Mouse (Mus musculus): ENCODE measurements around the gene Ddx27.

Ddx27 gene

GRCm38 (mm10) chr2:167028553-167028952, 13.6 kb downstream of the Ddx27 start:
- no peak for DNase-seq (ENCODE audit: low spot score in 2 of 2)

DNA sequence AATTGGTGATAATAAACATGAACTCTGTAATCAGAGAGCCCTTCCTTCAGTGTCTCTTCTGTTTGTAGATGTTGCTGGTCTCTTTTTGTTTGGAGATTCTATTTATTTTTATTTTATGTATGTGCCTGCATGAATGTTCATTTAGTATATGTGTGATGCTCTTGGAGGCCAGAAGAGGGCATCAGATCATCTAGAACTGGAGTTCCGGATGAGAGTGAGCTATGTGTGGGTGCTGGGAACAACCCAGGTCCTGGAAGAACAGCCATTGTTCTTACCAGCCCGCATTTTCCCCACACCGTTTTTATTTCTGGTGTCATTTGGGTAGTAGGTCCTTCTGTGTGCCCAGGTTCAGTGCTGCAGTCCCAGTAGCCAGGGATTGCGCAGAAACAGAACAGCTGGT, 15.5 kb downstream of the Ddx27 start:
- no peak for DNase-seq (ENCODE audit: low spot score in 2 of 2)

DNA sequence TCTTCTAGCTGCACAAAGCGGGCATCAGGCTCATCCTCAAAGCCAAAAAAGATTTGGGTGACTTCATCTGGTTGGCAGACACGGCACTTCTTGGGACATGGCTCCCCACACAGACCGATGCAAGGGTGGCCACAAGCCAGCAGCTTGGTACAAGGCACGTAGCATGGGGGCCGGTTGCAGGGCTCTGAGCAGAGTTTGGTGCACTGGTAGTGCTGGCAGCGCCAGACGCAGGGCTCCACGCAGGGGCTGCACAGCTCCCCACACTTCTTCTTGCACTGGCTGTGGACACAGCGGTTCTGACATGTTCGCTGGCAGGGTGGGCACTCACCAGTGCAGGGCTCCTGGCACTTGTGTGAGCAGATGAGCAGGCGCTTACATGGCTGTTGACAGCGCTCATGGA, 22.7 kb downstream of the Ddx27 start:
- no peak for DNase-seq (ENCODE audit: low spot score in 2 of 2)

DNA sequence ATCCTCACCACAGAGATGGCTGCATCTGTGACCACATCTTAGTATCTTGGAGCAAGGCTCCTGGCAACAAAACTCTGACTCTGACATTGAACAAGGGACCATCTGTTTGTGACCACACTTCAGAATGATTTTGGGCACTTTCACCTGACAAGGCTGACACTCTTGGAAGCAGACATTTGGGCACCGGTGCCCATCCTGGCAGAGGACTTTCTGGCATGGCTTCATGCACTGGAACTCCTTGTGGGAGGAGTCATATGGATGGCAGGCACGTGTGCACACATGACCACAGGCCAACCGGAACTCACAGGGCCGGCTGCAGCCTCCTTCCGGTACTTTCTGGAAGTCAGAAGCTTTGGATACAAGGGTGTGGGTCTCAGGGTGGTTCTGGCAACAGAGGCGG, 23.3 kb downstream of the Ddx27 start:
- no peak for DNase-seq (ENCODE audit: low spot score in 2 of 2)

- no peak for DNase-seq (ENCODE audit: low spot score in 2 of 2)
These were observed 23.7 kb downstream of the Ddx27 start for GRCm38 (mm10) chr2:167038716-167039115.

DNA sequence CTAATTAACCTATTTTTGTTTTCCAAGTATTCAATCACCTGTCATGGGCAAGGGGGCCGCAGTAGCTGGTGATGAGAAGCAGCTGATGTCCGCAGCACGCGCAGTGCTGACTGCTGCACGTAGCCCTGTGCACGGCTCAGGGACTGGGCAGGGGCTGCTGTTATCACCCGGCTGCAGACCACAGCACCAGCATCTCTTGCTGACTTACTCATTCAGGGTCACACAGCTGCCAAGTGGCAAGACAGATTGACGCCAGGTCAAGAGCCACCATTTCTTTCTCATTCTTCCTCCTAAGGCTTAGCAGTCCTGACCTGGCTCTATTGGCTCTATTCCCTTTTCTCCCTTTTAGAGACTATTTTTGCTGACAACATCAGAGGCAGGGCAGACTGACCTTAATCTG, 24.4 kb downstream of the Ddx27 start:
- no peak for DNase-seq (ENCODE audit: low spot score in 2 of 2)

DNA sequence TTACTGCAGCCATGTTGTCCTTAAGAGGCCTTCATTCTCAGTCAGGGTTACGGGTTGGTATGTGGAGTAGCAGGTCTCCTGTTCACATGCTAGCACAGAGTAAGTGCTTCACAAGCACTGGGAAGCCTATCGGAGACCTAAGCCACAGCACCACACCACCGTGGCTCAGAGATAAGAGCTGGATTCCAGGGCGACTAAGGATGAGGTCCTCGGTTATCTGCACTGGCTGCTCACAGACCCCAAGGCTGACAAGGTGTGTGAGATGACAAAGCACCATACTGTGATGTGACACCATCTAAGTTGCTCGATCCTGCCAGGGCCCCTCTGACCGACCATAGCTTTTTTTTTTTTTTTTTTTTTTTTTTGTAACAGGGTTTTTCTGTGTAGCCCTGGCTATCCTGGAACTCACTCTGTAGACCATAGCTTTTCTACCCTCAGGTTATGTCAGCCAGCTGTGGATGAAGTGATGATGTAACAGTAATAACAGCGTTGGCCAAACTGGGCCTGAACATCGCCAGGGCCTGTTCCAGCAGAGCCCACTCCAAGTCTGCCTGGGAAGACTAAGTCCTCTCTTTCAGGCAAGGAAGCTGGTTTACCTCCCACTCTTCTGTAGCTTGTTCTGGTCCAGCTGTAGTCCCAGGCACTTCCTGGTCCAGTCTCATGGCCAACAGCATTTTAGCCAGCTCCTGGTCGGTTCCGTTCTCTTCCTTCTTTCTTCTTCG, 28.6 kb downstream of the Ddx27 start:
- peak; percentile 69 to 77 for DNase-seq (ENCODE audit: low spot score in 2 of 2)

GRCm38 (mm10) chr2:167048223-167048622, 33.2 kb downstream of the Ddx27 start:
- no peak for DNase-seq (ENCODE audit: low spot score in 2 of 2)

GRCm38 (mm10) chr2:167048698-167049358, 33.8 kb downstream of the Ddx27 start:
- no peak for DNase-seq (ENCODE audit: low spot score in 2 of 2)

DNA sequence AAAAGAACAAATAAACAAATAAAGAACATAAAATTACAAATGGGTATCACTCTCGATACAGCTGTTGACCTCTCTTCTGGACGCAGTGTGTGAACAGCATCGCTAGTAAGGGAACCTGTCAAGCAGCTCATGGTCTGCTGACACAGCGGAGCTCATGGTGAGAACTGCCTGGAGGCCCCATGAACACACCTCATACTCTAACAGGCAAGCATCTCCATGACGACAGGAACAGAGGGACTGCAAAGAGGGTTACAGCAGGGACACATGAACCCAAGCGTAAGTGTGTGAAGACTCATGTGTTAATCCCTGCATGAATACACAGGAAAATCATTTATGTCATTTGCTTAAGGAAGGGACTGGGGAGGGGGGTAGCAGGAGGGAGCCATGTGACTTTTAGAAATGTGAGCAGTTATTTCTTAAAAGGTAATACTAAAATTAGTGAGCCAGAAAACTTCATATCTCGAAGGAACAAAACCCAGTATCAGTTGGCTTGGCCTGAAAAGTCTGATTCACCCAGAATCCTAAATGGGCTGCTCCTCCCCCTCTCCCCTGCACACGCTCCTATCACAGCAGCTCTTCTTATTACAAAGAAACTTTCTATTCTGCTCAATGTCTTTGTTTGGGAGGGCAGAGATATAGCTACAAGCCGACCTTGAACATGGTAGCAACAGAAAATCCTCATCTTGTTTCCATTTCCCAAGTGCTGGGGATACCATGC, 38.3 kb downstream of the Ddx27 start:
- DNase-seq (ENCODE audit: low spot score in 2 of 2) = no peak

GRCm38 (mm10) chr2:167055386-167055785, 40.4 kb downstream of the Ddx27 start:
- no peak for DNase-seq (ENCODE audit: low spot score in 2 of 2)

DNA sequence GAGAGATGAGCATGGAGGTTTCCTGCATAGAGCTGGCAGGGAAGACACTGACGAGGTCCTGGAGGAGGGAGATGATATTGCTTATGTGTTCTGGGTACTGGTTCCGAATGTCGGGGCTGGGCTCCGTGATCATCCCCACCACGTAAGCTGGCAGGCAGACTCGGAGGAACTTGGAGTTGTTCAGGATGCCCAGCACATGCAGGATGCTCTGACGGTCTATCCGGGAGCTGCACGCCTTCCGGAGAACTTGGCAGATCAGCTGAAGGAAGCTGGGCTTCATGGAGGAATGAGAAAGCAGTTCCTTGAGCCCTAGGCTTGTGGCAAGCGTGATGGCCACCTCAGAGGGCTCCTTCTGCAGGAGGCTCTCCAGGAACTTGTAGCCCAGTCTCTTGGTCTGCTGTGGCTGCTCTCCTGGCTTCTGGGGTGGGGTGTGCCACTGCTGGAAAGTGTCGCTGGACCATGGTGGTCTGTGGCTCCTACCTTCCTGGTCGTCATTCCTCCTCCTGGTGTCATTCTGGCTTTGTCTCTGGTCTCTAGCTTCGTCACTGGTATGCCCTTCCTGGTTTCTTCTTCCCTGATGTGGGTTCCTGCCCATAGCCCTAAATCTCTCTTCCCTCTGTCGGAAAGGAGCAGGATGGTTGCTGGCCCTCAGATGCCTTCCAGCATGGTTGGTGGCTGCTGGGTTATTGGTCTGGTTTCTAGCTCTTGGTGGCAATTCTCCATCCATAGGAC, 41.4 kb downstream of the Ddx27 start:
- DNase-seq (ENCODE audit: low spot score in 2 of 2) = no peak

- DNase-seq (ENCODE audit: low spot score in 2 of 2) = no peak
These were observed 41.9 kb downstream of the Ddx27 start for GRCm38 (mm10) chr2:167056942-167057323.

DNA sequence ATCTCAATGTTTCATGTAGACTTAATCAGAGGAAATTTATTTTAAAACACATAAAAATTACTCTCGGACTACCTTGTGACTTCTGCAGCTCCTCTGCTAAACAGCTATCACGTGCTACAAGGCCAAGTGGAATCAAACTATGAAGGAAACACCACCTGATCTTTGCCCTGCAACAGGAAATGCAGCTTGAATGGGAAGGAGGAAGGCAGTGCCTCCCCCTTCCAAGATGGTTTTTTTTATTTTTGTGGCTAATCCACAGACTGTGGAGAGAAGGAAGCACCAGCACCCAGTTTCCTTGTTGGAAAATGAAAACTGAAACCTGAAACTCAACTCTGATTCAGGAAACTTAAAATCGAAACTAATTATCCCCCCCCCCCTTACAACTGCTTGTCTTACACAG, 43.2 kb downstream of the Ddx27 start:
- no peak for DNase-seq (ENCODE audit: low spot score in 2 of 2)

- DNase-seq (ENCODE audit: low spot score in 2 of 2) = no peak
These were observed 43.9 kb downstream of the Ddx27 start for GRCm38 (mm10) chr2:167058814-167059387.

- no peak for DNase-seq (ENCODE audit: low spot score in 2 of 2)
These were observed 44.5 kb downstream of the Ddx27 start for GRCm38 (mm10) chr2:167059536-167059935.

- no peak for DNase-seq (ENCODE audit: low spot score in 2 of 2)
These were observed 45.0 kb downstream of the Ddx27 start for GRCm38 (mm10) chr2:167059960-167060359.

GRCm38 (mm10) chr2:167060360-167060759, 45.4 kb downstream of the Ddx27 start:
- DNase-seq (ENCODE audit: low spot score in 2 of 2) = no peak

- no peak for DNase-seq (ENCODE audit: low spot score in 2 of 2)
These were observed 45.8 kb downstream of the Ddx27 start for GRCm38 (mm10) chr2:167060761-167061160.

DNA sequence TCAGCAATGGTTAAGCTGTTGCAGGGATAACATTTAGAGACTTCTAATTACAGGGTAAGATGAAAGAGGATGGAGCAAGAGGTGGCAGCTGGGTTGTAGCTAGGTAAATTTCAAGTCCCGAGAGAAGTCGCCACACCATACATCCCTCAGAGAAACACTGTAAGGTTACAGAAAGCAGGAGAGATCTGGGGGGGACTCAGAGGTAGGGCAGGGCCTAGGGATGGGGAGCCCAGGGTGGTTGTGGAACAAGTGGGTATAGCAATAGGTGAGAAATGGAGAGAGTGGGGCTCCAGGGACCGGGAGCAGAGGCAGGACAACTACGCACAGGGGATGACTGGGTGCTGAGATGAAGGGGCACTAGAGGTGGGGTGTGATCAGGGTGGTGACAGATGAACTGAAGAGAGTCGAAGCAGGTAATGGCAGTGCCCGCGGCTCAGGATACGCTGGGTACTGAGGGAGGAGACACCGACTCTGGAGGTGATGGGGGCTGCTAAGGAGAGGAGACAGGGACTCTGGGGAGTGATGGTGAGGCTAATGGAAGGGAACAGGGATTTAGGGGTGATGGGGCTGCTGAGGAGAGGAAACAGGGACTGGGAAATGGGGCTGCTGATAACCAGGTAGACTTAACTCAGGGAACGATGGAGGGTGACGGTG, 46.5 kb downstream of the Ddx27 start:
- DNase-seq (ENCODE audit: low spot score in 2 of 2) = peak in 1 of 2 experiments; percentile 32

GRCm38 (mm10) chr2:167062497-167062911, 47.5 kb downstream of the Ddx27 start:
- peak; percentile 98 for DNase-seq (ENCODE audit: low spot score in 2 of 2)
